Mouse (Mus musculus) lung, adult 2 months (tissue): Measurements from ENCODE around the gene Sart3. TPM values are rescaled to one million over a fixed set of nuclear protein-coding genes. Genes with fewer than 3 reads are reported as not detected.

Source experiments
- DNase-seq: peaks from one replicate; pipeline ENCODE4 v3.0.0; 2022
- H3K4me1 ChIP-seq: fragments of 200-500 bp; 2 replicates; pipeline ENCODE4 v1.6.1; 2011; ENCODE audit warnings: low read length; ENCODE audit not compliant: control insufficient read depth, insufficient read depth
- H3K4me3 ChIP-seq: fragments of 200-500 bp; replicated peaks from 2 replicates; pipeline ENCODE3; 2011; ENCODE audit warnings: low read depth, mild to moderate bottlenecking, control low read depth, low read length; ENCODE audit errors: extremely low read depth
- CTCF ChIP-seq: fragments of 200-500 bp; IDR thresholded peaks from 2 replicates; pipeline ENCODE4 v1.5.1; 2011; ENCODE audit warnings: mild to moderate bottlenecking, low read length, control low read depth; ENCODE audit not compliant: insufficient read depth
- POLR2A ChIP-seq: fragments of 200-500 bp; IDR thresholded peaks from 2 replicates; pipeline ENCODE4 v1.6.1; 2011; ENCODE audit warnings: low read depth, mild to moderate bottlenecking, control low read depth, low read length, borderline replicate concordance; ENCODE audit errors: extremely low read depth
- WGBS: fragments of 180-500 bp; shearing (Covaris S2); methylation state at CpG from one replicate; pipeline ENCODE4 v1.1.7; 2018; 5-methylcytosine and 5-hydroxymethylcytosine counted together
- polyA plus RNA-seq: library from polyadenylated mRNA; depleted of rRNA; stranded (reverse); fragments of >200 nt; gene quantifications from 2 replicates; pipeline ENCODE4 v1.2.3, GENCODE M21; 2012

The Sart3 gene
- polyA plus RNA-seq, 1 experiment, result 24.2 TPM

DNA sequence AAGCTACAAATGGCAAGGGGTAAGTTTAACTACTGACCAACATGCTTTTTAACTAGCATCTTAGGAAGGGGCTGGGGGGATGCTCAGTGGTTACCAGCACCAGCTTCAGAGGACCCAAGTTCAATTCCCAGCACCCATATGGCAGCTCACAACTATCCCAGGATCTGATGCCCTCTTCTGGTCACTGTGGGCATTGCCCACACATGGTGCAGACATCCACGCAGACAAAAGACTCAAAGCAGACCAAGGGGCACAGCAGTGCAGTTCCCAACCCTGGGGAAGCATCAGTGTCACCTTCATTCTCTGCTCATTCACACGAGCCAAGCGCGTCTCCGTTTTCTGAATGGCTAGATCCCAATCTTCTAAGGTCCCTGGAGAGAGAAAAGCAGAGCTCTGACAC, 24.7 kb downstream of the Sart3 start:
- Histone ChIP-seq H3K4me1 (no peaks in the 10 kb centered on the region), H3K4me3 (no peak overlapping the region)
- no peak for DNase-seq
- WGBS, result 95% methylated on average over 5 of the region's 5 CpGs
- peak; percentile 15; the same call in 1 of the 2 replicates for TF ChIP-seq CTCF
- no peak for TF ChIP-seq POLR2A

DNA sequence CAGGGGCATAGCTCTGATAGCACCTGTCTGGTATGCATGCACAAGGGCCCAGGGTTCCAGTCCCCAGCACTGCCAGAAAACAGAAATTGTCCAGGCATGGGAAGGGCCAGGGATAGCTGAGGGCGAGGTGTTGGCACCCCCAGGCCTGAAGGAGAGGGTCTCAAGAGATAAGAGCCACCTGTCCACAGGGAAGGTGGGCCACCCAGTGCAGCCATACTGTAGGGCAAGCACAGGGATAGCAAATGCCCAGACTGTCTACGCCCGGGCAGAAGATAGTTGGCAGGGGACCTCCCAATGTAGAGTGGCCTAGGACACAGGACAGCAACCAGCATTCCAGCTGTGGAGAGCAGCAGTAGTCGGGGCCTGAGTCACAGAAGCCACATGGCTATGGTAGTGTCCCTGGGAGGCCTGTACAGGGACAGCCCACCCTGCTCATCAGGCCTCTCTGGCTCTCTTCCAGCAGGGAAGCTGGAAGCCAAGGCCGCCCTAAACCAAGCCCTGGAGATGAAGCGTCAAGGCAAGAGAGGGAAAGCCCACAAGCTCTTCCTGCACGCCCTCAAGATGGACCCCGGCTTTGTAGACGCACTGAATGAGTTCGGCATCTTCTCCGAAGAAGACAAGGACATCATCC, 34.6 kb downstream of the Sart3 start:
- TF ChIP-seq CTCF (no peak), POLR2A (no peak)
- no peak for DNase-seq
- WGBS, result 87% methylated on average over 11 of the region's 11 CpGs

GRCm38 (mm10) chr5:113736522-113737164, 35.7 kb downstream of the Sart3 start:
- 37% methylated on average over 15 of the region's 15 CpGs for WGBS
- no peak for DNase-seq
- H3K4me1 ChIP-seq, result peaks cover 6% of the 10 kb centered on the region
- no peak overlapping the region for H3K4me3 ChIP-seq
- TF ChIP-seq POLR2A (no peak), CTCF (no peak)

More for the DNA sequence above, 34.6 kb downstream of the Sart3 start:
- peaks cover 6% of the 10 kb centered on the region for H3K4me1 ChIP-seq
- no peak overlapping the region for H3K4me3 ChIP-seq

GRCm38 (mm10) chr5:113736113-113736502, 36.2 kb downstream of the Sart3 start:
- Histone ChIP-seq H3K4me1 (peaks cover 6% of the 10 kb centered on the region), H3K4me3 (peak overlapping the region; percentile 98)
- whole genome bisulfite sequencing, result 2% methylated on average over 10 of the region's 10 CpGs
- TF ChIP-seq CTCF, result no peak
- TF ChIP-seq POLR2A, result no peak
- no peak for DNase-seq

- peak; percentile 85 for DNase-seq
- peaks cover 6% of the 10 kb centered on the region for H3K4me1 ChIP-seq
- WGBS, result 1% methylated on average over 71 of the region's 71 CpGs
- TF ChIP-seq POLR2A (peak; percentile 86; the same call in 1 of the 2 replicates), CTCF (no peak)
- peak within 1 kb of the TSS; percentile 98 for H3K4me3 ChIP-seq
Observed at GRCm38 (mm10) chr5:113735345-113736112, 36.8 kb downstream of the Sart3 start, which contains the start of gene Ficd. Ficd (plus strand) TSS chr5:113735803.

GRCm38 (mm10) chr5:113735023-113735344, 37.3 kb downstream of the Sart3 start:
- WGBS, result 13% methylated on average over 7 of the region's 7 CpGs
- no peak for DNase-seq
- TF ChIP-seq POLR2A (no peak), CTCF (no peak)
- Histone ChIP-seq H3K4me1 (peaks cover 6% of the 10 kb centered on the region), H3K4me3 (peak overlapping the region; percentile 73)

GRCm38 (mm10) chr5:113734376-113734775, 37.9 kb downstream of the Sart3 start:
- peaks cover 6% of the 10 kb centered on the region for H3K4me1 ChIP-seq
- 65% methylated on average over 5 of the region's 5 CpGs for WGBS
- H3K4me3 ChIP-seq, result no peak overlapping the region
- no peak for TF ChIP-seq CTCF
- no peak for TF ChIP-seq POLR2A
- DNase-seq, result no peak

DNA sequence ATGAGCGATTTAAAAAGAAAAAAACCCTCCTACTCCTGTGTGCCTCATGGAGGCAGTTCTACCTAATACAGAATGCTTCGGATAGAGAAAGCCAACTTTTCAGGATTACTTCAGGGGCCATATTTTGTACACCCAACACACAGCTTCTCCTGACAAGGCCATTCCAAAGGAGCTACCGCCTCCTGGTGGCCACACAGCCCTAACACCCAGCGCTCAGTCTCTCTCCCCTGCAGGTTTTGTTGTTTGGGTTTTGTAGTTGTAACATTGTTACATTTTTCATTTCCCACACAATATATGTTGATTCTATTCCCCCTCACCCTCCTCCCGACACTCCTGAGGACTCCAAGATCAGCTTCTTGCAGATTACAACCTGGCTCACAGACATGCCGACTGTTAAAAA, 40.1 kb downstream of the Sart3 start:
- TF ChIP-seq CTCF (peak; percentile 80), POLR2A (no peak)
- DNase-seq, result peak; percentile 38
- no peak overlapping the region for H3K4me3 ChIP-seq

DNA sequence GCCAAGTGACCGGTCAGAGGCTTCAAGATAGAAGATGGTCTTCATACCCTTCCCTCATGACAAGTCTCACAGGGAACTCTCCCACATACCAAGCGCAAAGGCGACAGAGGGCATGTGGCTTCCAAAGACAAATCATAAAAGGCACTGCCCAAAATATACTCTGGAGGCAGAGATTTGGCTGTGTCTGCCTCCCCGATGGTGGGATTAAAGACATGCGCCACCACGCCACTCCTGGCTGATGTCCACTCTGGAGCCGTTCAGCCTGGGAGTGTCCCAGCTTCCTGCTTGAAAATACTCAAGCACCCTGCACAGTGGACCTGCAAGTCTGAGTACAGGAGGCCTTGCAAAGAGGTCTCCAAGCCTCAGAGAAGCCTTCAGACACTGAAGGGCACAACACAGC, 41.1 kb downstream of the Sart3 start:
- WGBS, result 77% methylated on average over 7 of the region's 7 CpGs
- Histone ChIP-seq H3K4me3 (no peak overlapping the region), H3K4me1 (peaks cover 1% of the 10 kb centered on the region)
- DNase-seq, result no peak
- no peak for TF ChIP-seq POLR2A
- no peak for TF ChIP-seq CTCF

More for the DNA sequence above, 40.1 kb downstream of the Sart3 start:
- 24% methylated on average over 6 of the region's 6 CpGs for WGBS
- H3K4me1 ChIP-seq, result peaks cover 6% of the 10 kb centered on the region

- H3K4me1 ChIP-seq, result no peaks in the 10 kb centered on the region
- WGBS, result 62% methylated on average over 7 of the region's 7 CpGs
- no peak overlapping the region for H3K4me3 ChIP-seq
- no peak for DNase-seq
- TF ChIP-seq CTCF (no peak), POLR2A (no peak)
Observed at GRCm38 (mm10) chr5:113730641-113731121, 41.6 kb downstream of the Sart3 start.
